Mouse (Mus musculus): ENCODE results near the gene Olfr222. TPM values are rescaled to one million over a fixed set of nuclear protein-coding genes. Genes with fewer than 3 reads are reported as not detected.
A peak's percentile ranks its signal among the peaks of the same experiment; 100 is the strongest.

Gene Olfr222
- total RNA-seq, 2 experiments from 2014 or later, result not detected

GRCm38 (mm10) chr11:59540123-59540522, 35.9 kb downstream of the Olfr222 start:
- DNase-seq, result no peak

GRCm38 (mm10) chr11:59538387-59538786, 37.6 kb downstream of the Olfr222 start:
- peak; percentile 59 to 77 for DNase-seq

- peak; percentile 41 to 52 for DNase-seq
These were observed 38.6 kb downstream of the Olfr222 start for GRCm38 (mm10) chr11:59537218-59538130.

- no peak for DNase-seq
These were observed 44.5 kb downstream of the Olfr222 start for GRCm38 (mm10) chr11:59531562-59531961.

- no peak for DNase-seq
These were observed 45.0 kb downstream of the Olfr222 start for GRCm38 (mm10) chr11:59530870-59531535.

- DNase-seq, result no peak
These were observed 45.8 kb downstream of the Olfr222 start for GRCm38 (mm10) chr11:59530221-59530620.

GRCm38 (mm10) chr11:59526472-59527080, 49.5 kb downstream of the Olfr222 start, which contains the start of gene Zkscan17:
Gene Zkscan17 (minus strand): TSS chr11:59526751.
- DNase-seq, result peak; percentile 40 to 51

- peak; percentile 70 to 84 for DNase-seq
These were observed 50.8 kb downstream of the Olfr222 start for GRCm38 (mm10) chr11:59525237-59525636.

- no peak for DNase-seq
These were observed 51.9 kb downstream of the Olfr222 start for GRCm38 (mm10) chr11:59524150-59524549.

Other genes starting within 250 kb of the Olfr222 start
- not detected for gene Prss38, start 200.6 kb downstream of the Olfr222 start, total RNA-seq (2021)
- 1 to 10 TPM; 9.2 to 9.3 TPM for gene Jmjd4, start 126.2 kb downstream of the Olfr222 start, total RNA-seq (2021)
- gene Snap47, start 125.0 kb downstream of the Olfr222 start, total RNA-seq (2021), result 10 to 100 TPM; 79.3 to 92.5 TPM
- gene Zfp867, start 103.8 kb downstream of the Olfr222 start, total RNA-seq (2021), result 1 to 10 TPM; 3.7 to 3.8 TPM
- 10 to 100 TPM; 17.5 to 24.9 TPM for gene Zkscan17, start 49.5 kb downstream of the Olfr222 start, total RNA-seq (2021)
- 1 to 10 TPM in 1 of 2 experiments, under 1 TPM in 1; 0.63 to 1.1 TPM for gene Nlrp3, start 34.7 kb downstream of the Olfr222 start, total RNA-seq (2021)
- gene Olfr223, start 17.1 kb upstream of the Olfr222 start, total RNA-seq (2021), result not detected
- gene Mprip, start 85.1 kb upstream of the Olfr222 start, total RNA-seq (2021), result 100 to 1,000 TPM; 201 to 212 TPM
- gene Pld6, start 211.4 kb upstream of the Olfr222 start, total RNA-seq (2021), result 1 to 10 TPM; 1.7 to 2.9 TPM
- gene Flcn, start 233.8 kb upstream of the Olfr222 start, total RNA-seq (2021), result 100 to 1,000 TPM in 1 of 2 experiments, 10 to 100 TPM in 1; 46.9 to 101 TPM

Data from adrenal gland, postnatal 36 days (tissue).